Mouse (Mus musculus): ENCODE results near the gene 9130019O22Rik.
"Not testable (repeated sequence)": the region's sequence is repeated elsewhere in the genome, so short reads cannot be mapped to it uniquely, and the experiment has no call there.

The 9130019O22Rik gene

GRCm38 (mm10) chr7:127341861-127342260 lies 45.1 kb downstream of the 9130019O22Rik start:
- DNase-seq (ENCODE audit: low read depth, low spot score) = not testable (repeated sequence)

- DNase-seq (ENCODE audit: low read depth, low spot score) = no peak
Observed at GRCm38 (mm10) chr7:127341356-127341755, 45.6 kb downstream of the 9130019O22Rik start.

- no peak for DNase-seq (ENCODE audit: low read depth, low spot score)
Observed at GRCm38 (mm10) chr7:127337636-127338035, 49.3 kb downstream of the 9130019O22Rik start.

GRCm38 (mm10) chr7:127335604-127336003 lies 51.4 kb downstream of the 9130019O22Rik start:
- DNase-seq (ENCODE audit: low read depth, low spot score) = no peak

GRCm38 (mm10) chr7:127333240-127333639 lies 53.7 kb downstream of the 9130019O22Rik start:
- no peak for DNase-seq (ENCODE audit: low read depth, low spot score)
